8 mouse cellular contexts compared by ENCODE assay signal in genomic region chr19:4214071-4214770, GRCm38 (mm10). TPM values are rescaled to one million over a fixed set of nuclear protein-coding genes. Genes with fewer than 3 reads are reported as not detected.
DNase-seq lines count a peak whose midpoint lies in the region; ATAC-seq and TF ChIP-seq lines count a peak whose summit lies in the region.

Gene Clcf1 (plus strand): TSS chr19:4214238.
Gene AC109138.7 (plus strand): TSS chr19:4214357.

- H3K27ac ChIP-seq in forebrain, embryonic 15.5 days (replicated peaks) = no peak within 1 kb of the TSS
- peak within 1 kb of the TSS; percentile 96 for H3K27ac ChIP-seq in intestine, embryonic 16.5 days (ENCODE audit: low read length)
- peak within 1 kb of the TSS; percentile 98 for H3K27ac ChIP-seq in spleen, adult 2 months (ENCODE audit: insufficient read depth, low read length)

- ATAC-seq in forebrain, embryonic 15.5 days (replicated peaks) = peak; percentile 57
- peak; percentile 49 for ATAC-seq in intestine, embryonic 16.5 days

- H3K4me3 ChIP-seq in forebrain, embryonic 15.5 days = peak within 1 kb of the TSS; percentile 52
- H3K4me3 ChIP-seq in intestine, embryonic 16.5 days (ENCODE audit: low read length) = peak within 1 kb of the TSS; percentile 87
- peak within 1 kb of the TSS; percentile 88 for H3K4me3 ChIP-seq in spleen, adult 2 months (ENCODE audit: extremely low read depth, insufficient read depth, insufficient read length)

- H3K36me3 ChIP-seq in forebrain, embryonic 15.5 days = no peaks in the 10 kb centered on the region
- H3K36me3 ChIP-seq in intestine, embryonic 16.5 days (ENCODE audit: control insufficient read depth, insufficient read depth, low read length) = no peaks in the 10 kb centered on the region
- peaks cover 2% of the 10 kb centered on the region; the same call in 1 of the 2 replicates for H3K36me3 ChIP-seq in spleen, adult 2 months (ENCODE audit: control insufficient read depth, insufficient read depth, low read length)

- H3K4me2 ChIP-seq in forebrain, embryonic 15.5 days (replicated peaks) = peak within 1 kb of the TSS; percentile 99
- peak within 1 kb of the TSS; percentile 96 for H3K4me2 ChIP-seq in intestine, embryonic 16.5 days (ENCODE audit: low read depth, low read length)

- H3K4me1 ChIP-seq in forebrain, embryonic 15.5 days = peaks cover 32% of the 10 kb centered on the region
- H3K4me1 ChIP-seq in intestine, embryonic 16.5 days (ENCODE audit: control insufficient read depth, insufficient read depth, low read length) = peaks cover 51% of the 10 kb centered on the region
- H3K4me1 ChIP-seq in spleen, adult 2 months (ENCODE audit: control insufficient read depth, insufficient read depth, insufficient read length) = peaks cover 44% of the 10 kb centered on the region

- no peak for TF ChIP-seq POLR2A in spleen, adult 2 months (IDR thresholded peaks at IDR 0.05; ENCODE audit: low read depth, low read length)

- H3K9me3 ChIP-seq in forebrain, embryonic 15.5 days = no peaks in the 10 kb centered on the region
- H3K9me3 ChIP-seq in intestine, embryonic 16.5 days (ENCODE audit: control insufficient read depth, low read length) = no peaks in the 10 kb centered on the region

- peak within 1 kb of the TSS; percentile 55 for H3K9ac ChIP-seq in forebrain, embryonic 15.5 days (replicated peaks)
- peak within 1 kb of the TSS; percentile 98 for H3K9ac ChIP-seq in intestine, embryonic 16.5 days (ENCODE audit: low read depth, low read length)

- TF ChIP-seq CTCF in spleen, adult 2 months (IDR thresholded peaks at IDR 0.05; ENCODE audit: extremely low read depth, insufficient read depth, insufficient read length, insufficient replicate concordance) = 0 out of 2 replicates have a peak, but pooled peaks have one; percentile 8

- DNase-seq in cerebellum, postnatal 10 days = peak; percentile 47 to 50
- no peak for DNase-seq in cerebellum, adult 11-12 months
- peak; percentile 95 for DNase-seq in NIH3T3 (ENCODE audit: low read depth)
- peak; percentile 79 for DNase-seq in lung, postnatal 10 days
- DNase-seq in spleen, adult 2 months (ENCODE audit: low read depth in 1 of 2, low spot score in 2 of 2) = peak; percentile 77 to 88
- no peak for DNase-seq in layer of hippocampus, adult 11-12 months (ENCODE audit: low spot score)

- 1% methylated on average over 43 of the region's 49 CpGs for WGBS in forebrain, embryonic 15.5 days
- under 1% methylated on average over 48 of the region's 49 CpGs for WGBS in intestine, embryonic 16.5 days
- WGBS in spleen, adult 2 months = under 1% methylated on average over 49 of the region's 49 CpGs

- peaks cover 54% of the 10 kb centered on the region for H3K27me3 ChIP-seq in forebrain, embryonic 15.5 days
- H3K27me3 ChIP-seq in intestine, embryonic 16.5 days (replicated peaks; ENCODE audit: control insufficient read depth, insufficient read depth, low read length) = no peaks in the 10 kb centered on the region
- H3K27me3 ChIP-seq in spleen, adult 2 months (ENCODE audit: control insufficient read depth, insufficient read depth, low read length) = no peaks in the 10 kb centered on the region

RNA-seq across cellular contexts. Expression of gene Clcf1, which starts in this region (rescaled TPM):
- 0.39 and 0.43 TPM in 2 replicates for polyA plus RNA-seq in forebrain, embryonic 15.5 days (2015; fragmentation: Nextera tagmentation; extraction: Ambion mirVana)
- 5.9 TPM in 2 replicates for polyA plus RNA-seq in intestine, embryonic 16.5 days (2015; fragmentation: Nextera tagmentation; extraction: Ambion mirVana)
- polyA plus RNA-seq in spleen, adult 2 months (2012; rRNA removed) = 128 and 163 TPM in 2 replicates

RNA-seq across cellular contexts. Expression of gene AC109138.7, which starts in this region (rescaled TPM):
- not detected in 2 replicates for polyA plus RNA-seq in forebrain, embryonic 15.5 days (2015; fragmentation: Nextera tagmentation; extraction: Ambion mirVana)
- not detected in 2 replicates for polyA plus RNA-seq in intestine, embryonic 16.5 days (2015; fragmentation: Nextera tagmentation; extraction: Ambion mirVana)
- not detected in 2 replicates for polyA plus RNA-seq in spleen, adult 2 months (2012; rRNA removed)

Comparison
In these comparisons a context has a peak if more than half of its experiments do, and no peak if none do; other contexts are left out.
1. RNA of gene Clcf1 (polyA plus RNA-seq): 128 to 163 TPM in spleen, adult 2 months; 5.9 TPM in intestine, embryonic 16.5 days and 0.39 to 0.43 TPM in forebrain, embryonic 15.5 days; every median in the first group is over 10 times any median in the second.
2. DNase-seq: peak in cerebellum, postnatal 10 days (2 of 2), NIH3T3 (single experiment), lung, postnatal 10 days (single experiment) and spleen, adult 2 months (2 of 2); none in cerebellum, adult 11-12 months (single experiment) and layer of hippocampus, adult 11-12 months (single experiment).
3. Peak in ATAC-seq, H3K4me3 ChIP-seq, H3K9ac ChIP-seq and H3K4me2 ChIP-seq in forebrain, embryonic 15.5 days; RNA of the genes that start here not detected or under 1 TPM.
4. Peak in every context shown above with its lines, with median percentiles within 50 percentile points of each other: H3K4me3 ChIP-seq.